Mouse (Mus musculus) testis, adult 2 months (tissue): ENCODE results near the gene Pcbp2.
A peak's percentile ranks its signal among the peaks of the same experiment; 100 is the strongest.

Experiments used
- CTCF ChIP-seq: fragments of 200-500 bp; IDR thresholded peaks from 2 replicates; pipeline ENCODE4 v1.5.1; 2012; ENCODE audit warnings: low read depth, mild to moderate bottlenecking, inconsistent platforms, low read length, moderate library complexity; ENCODE audit not compliant: control insufficient read depth, insufficient read depth, insufficient replicate concordance
- POLR2A ChIP-seq: fragments of 200-500 bp; IDR thresholded peaks from 2 replicates; pipeline ENCODE4 v1.6.1; 2012; ENCODE audit warnings: low read depth, mild to moderate bottlenecking, inconsistent platforms, low read length, moderate library complexity; ENCODE audit not compliant: control insufficient read depth

DNA sequence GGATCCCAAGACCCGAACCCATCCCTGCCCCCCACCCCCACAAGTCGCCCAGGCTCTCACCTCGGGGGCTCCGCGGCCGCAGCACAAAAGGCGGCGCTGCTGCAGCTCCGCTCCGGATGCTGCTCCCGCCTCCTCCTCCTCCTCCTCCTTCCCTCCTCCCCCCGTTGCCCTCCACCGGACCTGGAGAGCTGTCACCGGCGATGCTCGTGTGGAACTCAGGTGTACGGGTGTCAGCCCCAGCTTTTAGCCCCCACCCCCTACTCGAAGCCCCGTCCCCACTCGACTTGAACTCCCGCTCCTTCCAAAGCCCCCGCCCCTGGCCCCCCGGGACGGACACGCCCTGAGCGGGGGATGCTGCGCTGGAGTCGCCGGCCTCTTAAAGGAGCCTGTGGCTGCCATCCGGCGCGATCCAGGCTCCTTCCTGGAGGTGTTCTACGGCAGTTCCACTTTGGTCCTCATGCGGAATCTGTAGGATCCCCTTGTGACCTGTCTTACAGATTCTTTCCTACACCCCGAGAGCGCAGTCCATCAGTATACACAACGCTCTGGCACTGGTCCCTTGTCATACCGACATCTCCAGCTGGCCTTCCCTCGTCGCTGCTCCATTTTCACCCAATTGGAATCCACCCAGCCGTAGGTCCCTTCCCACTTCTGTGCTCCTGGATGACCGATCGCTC lies 46.5 kb downstream of the Pcbp2 start, which contains the start of gene Map3k12:
- TF ChIP-seq POLR2A, result peak; percentile 8; the same call in 1 of the 2 replicates
- TF ChIP-seq CTCF, result no peak
